Comparison of ENCODE assay signal across 9 mouse cellular contexts in genomic region chr9:45632520-45632919, GRCm38 (mm10).
DNase-seq lines count a peak whose midpoint lies in the region; ATAC-seq and TF ChIP-seq lines count a peak whose summit lies in the region.
"Had no signal": no experiment of that assay in that cellular context is flagged by ENCODE, and none has a peak within 500 bp of the region (broad histone marks: within the 10 kb centered on the region; RNA-seq: fewer than 3 reads in every experiment).

No protein-coding gene starts in this region.

- DNase-seq in kidney, adult 2 months, result peak; percentile 5
- peak; percentile 49 for DNase-seq in adrenal gland, postnatal 14 days
- DNase-seq in forebrain, embryonic 10.5 days (ENCODE audit: extremely low spot score, low spot score), result no peak
- peak; percentile 53 for DNase-seq in limb, embryonic 14.5 days (ENCODE audit: low spot score)
- peak; percentile 26 for DNase-seq in stomach, postnatal 0 days (ENCODE audit: low spot score)
- DNase-seq in thymus, adult 2 months, result no peak

- H3K36me3 ChIP-seq in kidney, adult 2 months (ENCODE audit: control insufficient read depth, insufficient read depth, low read length), result no peaks in the 10 kb centered on the region
- no peaks in the 10 kb centered on the region for H3K36me3 ChIP-seq in kidney, embryonic 14.5 days (ENCODE audit: control insufficient read depth, insufficient read depth, low read length)
- H3K36me3 ChIP-seq in forebrain, embryonic 10.5 days (replicated peaks), result no peaks in the 10 kb centered on the region
- no peaks in the 10 kb centered on the region for H3K36me3 ChIP-seq in limb, embryonic 14.5 days (ENCODE audit: control insufficient read depth, insufficient read depth, low read length)
- H3K36me3 ChIP-seq in stomach, postnatal 0 days (ENCODE audit: control insufficient read depth, insufficient read depth, low read length), result no peaks in the 10 kb centered on the region
- H3K36me3 ChIP-seq in thymus, adult 2 months (ENCODE audit: control insufficient read depth, insufficient read depth, low read length), result no peaks in the 10 kb centered on the region

- no peak for TF ChIP-seq EP300 in stomach, postnatal 0 days (optimal IDR thresholded peaks at IDR 0.05)

- H3K4me3 ChIP-seq in kidney, adult 2 months (ENCODE audit: insufficient read depth, low read depth, low read length), result no peak overlapping the region
- H3K4me3 ChIP-seq in kidney, embryonic 14.5 days (ENCODE audit: low read length), result no peak overlapping the region
- H3K4me3 ChIP-seq in forebrain, embryonic 10.5 days, result no peak overlapping the region
- H3K4me3 ChIP-seq in limb, embryonic 14.5 days (replicated peaks; ENCODE audit: low read length), result no peak overlapping the region
- H3K4me3 ChIP-seq in stomach, postnatal 0 days (ENCODE audit: low read depth, low read length), result no peak overlapping the region
- no peak overlapping the region for H3K4me3 ChIP-seq in thymus, adult 2 months (ENCODE audit: control insufficient read depth, insufficient read depth, low read length)
- H3K4me3 ChIP-seq: erythroblast, embryonic 14.5 days had no signal

- 20% methylated on average over 10 of the region's 10 CpGs for WGBS in kidney, adult 2 months
- WGBS in kidney, embryonic 14.5 days, result 51% methylated on average over 10 of the region's 10 CpGs
- 81% methylated on average over 10 of the region's 10 CpGs for WGBS in forebrain, embryonic 10.5 days
- WGBS in limb, embryonic 14.5 days, result 23% methylated on average over 10 of the region's 10 CpGs
- 24% methylated on average over 10 of the region's 10 CpGs for WGBS in stomach, postnatal 0 days
- WGBS in thymus, adult 2 months, result 25% methylated on average over 10 of the region's 10 CpGs

- no peak overlapping the region for H3K27ac ChIP-seq in kidney, adult 2 months (ENCODE audit: insufficient read depth, low read depth, low read length)
- no peak overlapping the region for H3K27ac ChIP-seq in kidney, embryonic 14.5 days (ENCODE audit: low read depth, low read length)
- H3K27ac ChIP-seq in forebrain, embryonic 10.5 days, result peak overlapping the region; percentile 67; the same call in 1 of the 2 replicates
- peak overlapping the region; percentile 70 for H3K27ac ChIP-seq in limb, embryonic 14.5 days (replicated peaks; ENCODE audit: low read depth, low read length)
- H3K27ac ChIP-seq in stomach, postnatal 0 days (replicated peaks), result no peak overlapping the region
- H3K27ac ChIP-seq in thymus, adult 2 months (ENCODE audit: control insufficient read depth, insufficient read depth, low read length), result no peak overlapping the region

- no peak for TF ChIP-seq CTCF in kidney, adult 2 months (conservative IDR thresholded peaks at IDR 0.05; ENCODE audit: insufficient read depth, insufficient read length, low read depth, low read length)
- no peak for TF ChIP-seq CTCF in stomach, postnatal 0 days (IDR thresholded peaks at IDR 0.05; ENCODE audit: low read depth)
- no peak for TF ChIP-seq CTCF in thymus, adult 2 months (IDR thresholded peaks at IDR 0.05; ENCODE audit: borderline replicate concordance, control insufficient read depth, extremely low read depth, insufficient read depth, low read length, poor library complexity)

- H3K9me3 ChIP-seq in kidney, embryonic 14.5 days (ENCODE audit: control insufficient read depth, low read length), result no peaks in the 10 kb centered on the region
- H3K9me3 ChIP-seq in forebrain, embryonic 10.5 days, result no peaks in the 10 kb centered on the region
- H3K9me3 ChIP-seq in limb, embryonic 14.5 days (ENCODE audit: control insufficient read depth, low read length), result no peaks in the 10 kb centered on the region
- no peaks in the 10 kb centered on the region for H3K9me3 ChIP-seq in stomach, postnatal 0 days (ENCODE audit: control insufficient read depth, low read length)

- no peak overlapping the region for H3K9ac ChIP-seq in kidney, embryonic 14.5 days (ENCODE audit: low read depth, low read length)
- no peak overlapping the region for H3K9ac ChIP-seq in limb, embryonic 14.5 days (ENCODE audit: low read depth, low read length, severe bottlenecking)
- H3K9ac ChIP-seq in stomach, postnatal 0 days (ENCODE audit: low read length), result no peak overlapping the region

- H3K4me2 ChIP-seq in kidney, embryonic 14.5 days (replicated peaks; ENCODE audit: low read depth, low read length), result no peak overlapping the region
- no peak overlapping the region for H3K4me2 ChIP-seq in limb, embryonic 14.5 days (replicated peaks; ENCODE audit: low read depth, low read length, severe bottlenecking)
- H3K4me2 ChIP-seq in stomach, postnatal 0 days (replicated peaks; ENCODE audit: low read depth), result no peak overlapping the region

- no peak for ATAC-seq in kidney, embryonic 14.5 days (ENCODE audit: low FRiP score, low TSS enrichment)
- peak; percentile 75 for ATAC-seq in limb, embryonic 14.5 days (ENCODE audit: low FRiP score, low read depth)
- peak; percentile 49; the same call in 1 of the 2 replicates for ATAC-seq in stomach, postnatal 0 days (ENCODE audit: low FRiP score, low TSS enrichment)
- no peak for ATAC-seq in erythroblast, adult 5-6 weeks (replicated peaks; ENCODE audit: low FRiP score, poor library complexity, severe bottlenecking)

- H3K4me1 ChIP-seq in kidney, adult 2 months (ENCODE audit: control insufficient read depth, insufficient read depth, low read length), result no peaks in the 10 kb centered on the region
- 0 out of 2 replicates have a peak, but pooled peaks cover 4% of the 10 kb centered on the region for H3K4me1 ChIP-seq in kidney, embryonic 14.5 days (ENCODE audit: control insufficient read depth, insufficient read depth, low read length)
- peaks cover 24% of the 10 kb centered on the region for H3K4me1 ChIP-seq in forebrain, embryonic 10.5 days
- H3K4me1 ChIP-seq in limb, embryonic 14.5 days (ENCODE audit: control insufficient read depth, insufficient read depth, low read length), result peaks cover 21% of the 10 kb centered on the region
- no peaks in the 10 kb centered on the region for H3K4me1 ChIP-seq in stomach, postnatal 0 days (replicated peaks; ENCODE audit: control insufficient read depth, insufficient read depth)
- H3K4me1 ChIP-seq in thymus, adult 2 months (replicated peaks; ENCODE audit: control insufficient read depth, insufficient read depth, low read length), result no peaks in the 10 kb centered on the region

- TF ChIP-seq POLR2A in kidney, adult 2 months (IDR thresholded peaks at IDR 0.05; ENCODE audit: low read depth, low read length), result no peak
- no peak for TF ChIP-seq POLR2A in limb, embryonic 14.5 days (IDR thresholded peaks at IDR 0.05; ENCODE audit: borderline replicate concordance, extremely low read depth, insufficient read depth, insufficient read length)
- no peak for TF ChIP-seq POLR2A in thymus, adult 2 months (IDR thresholded peaks at IDR 0.05; ENCODE audit: control insufficient read depth, extremely low read depth, insufficient read depth, low read length, poor library complexity)

- no peaks in the 10 kb centered on the region for H3K27me3 ChIP-seq in kidney, adult 2 months (replicated peaks; ENCODE audit: control insufficient read depth, insufficient read depth, low read length)
- H3K27me3 ChIP-seq in kidney, embryonic 14.5 days (ENCODE audit: control insufficient read depth, insufficient read depth, low read length), result no peaks in the 10 kb centered on the region
- H3K27me3 ChIP-seq in forebrain, embryonic 10.5 days (ENCODE audit: poor library complexity, severe bottlenecking), result no peaks in the 10 kb centered on the region
- H3K27me3 ChIP-seq in limb, embryonic 14.5 days (ENCODE audit: control insufficient read depth, insufficient read depth, low read length), result no peaks in the 10 kb centered on the region
- H3K27me3 ChIP-seq in stomach, postnatal 0 days (ENCODE audit: control insufficient read depth, insufficient read depth, low read length), result no peaks in the 10 kb centered on the region
- no peaks in the 10 kb centered on the region for H3K27me3 ChIP-seq in thymus, adult 2 months (ENCODE audit: control insufficient read depth, insufficient read depth, low read length)

Comparison
In these comparisons a context has a peak if more than half of its experiments do, and no peak if none do; other contexts are left out.
1. DNase-seq: peak in kidney, adult 2 months (single experiment), adrenal gland, postnatal 14 days (single experiment), limb, embryonic 14.5 days (single experiment) and stomach, postnatal 0 days (single experiment); none in forebrain, embryonic 10.5 days (single experiment) and thymus, adult 2 months (single experiment).
2. H3K27ac ChIP-seq: peak in forebrain, embryonic 10.5 days (single experiment) and limb, embryonic 14.5 days (single experiment); none in kidney, adult 2 months (single experiment), kidney, embryonic 14.5 days (single experiment), stomach, postnatal 0 days (single experiment) and thymus, adult 2 months (single experiment).
3. ATAC-seq: peak in limb, embryonic 14.5 days (single experiment) and stomach, postnatal 0 days (single experiment); none in kidney, embryonic 14.5 days (single experiment) and erythroblast, adult 5-6 weeks (single experiment).